Mouse (Mus musculus): Measurements from ENCODE around the gene Gm44973. TPM values are rescaled to one million over a fixed set of nuclear protein-coding genes. Genes with fewer than 3 reads are reported as not detected.
A peak's percentile ranks its signal among the peaks of the same experiment; 100 is the strongest.
"Not testable (repeated sequence)": the region's sequence is repeated elsewhere in the genome, so short reads cannot be mapped to it uniquely, and the experiment has no call there.

Gene Gm44973
- not detected in 2 replicates for polyA plus RNA-seq (2012; rRNA removed)

GRCm38 (mm10) chr7:5015118-5016001, at the start of gene Gm44973:
Gm44973 (plus strand) TSS chr7:5015496.
- DNase-seq (ENCODE audit: extremely low spot score in 1 of 2, low spot score in 1 of 2): peak; percentile 89 to 93

GRCm38 (mm10) chr7:4971068-4971467, 44.2 kb upstream of the Gm44973 start, which contains the start of gene Sbk3:
Sbk3 (minus strand) TSS chr7:4971168.
- no peak for DNase-seq (ENCODE audit: extremely low spot score in 1 of 2, low spot score in 1 of 2)

GRCm38 (mm10) chr7:4971710-4972109, 43.6 kb upstream of the Gm44973 start:
- no peak for DNase-seq (ENCODE audit: extremely low spot score in 1 of 2, low spot score in 1 of 2)

GRCm38 (mm10) chr7:4972321-4973047, 42.8 kb upstream of the Gm44973 start:
- no peak for DNase-seq (ENCODE audit: extremely low spot score in 1 of 2, low spot score in 1 of 2)

GRCm38 (mm10) chr7:4975455-4975854, 39.8 kb upstream of the Gm44973 start:
- DNase-seq (ENCODE audit: extremely low spot score in 1 of 2, low spot score in 1 of 2): no peak

- no peak for DNase-seq (ENCODE audit: extremely low spot score in 1 of 2, low spot score in 1 of 2)
These were observed 38.5 kb upstream of the Gm44973 start for GRCm38 (mm10) chr7:4976832-4977231.

- no peak for DNase-seq (ENCODE audit: extremely low spot score in 1 of 2, low spot score in 1 of 2)
These were observed 27.0 kb upstream of the Gm44973 start for GRCm38 (mm10) chr7:4988250-4988649.

GRCm38 (mm10) chr7:4993347-4993998, 21.8 kb upstream of the Gm44973 start:
- DNase-seq (ENCODE audit: extremely low spot score in 1 of 2, low spot score in 1 of 2): no peak

- no peak for DNase-seq (ENCODE audit: extremely low spot score in 1 of 2, low spot score in 1 of 2)
These were observed 21.1 kb upstream of the Gm44973 start for GRCm38 (mm10) chr7:4993999-4994788.

- DNase-seq (ENCODE audit: extremely low spot score in 1 of 2, low spot score in 1 of 2): no peak
These were observed 19.9 kb upstream of the Gm44973 start for GRCm38 (mm10) chr7:4995268-4996002.

- peak; percentile 79 to 97 for DNase-seq (ENCODE audit: extremely low spot score in 1 of 2, low spot score in 1 of 2)
These were observed 19.0 kb upstream of the Gm44973 start, which contains the start of gene Zfp579 for GRCm38 (mm10) chr7:4996003-4996895. Zfp579 (minus strand) TSS chr7:4996158.

GRCm38 (mm10) chr7:4996934-4997333, 18.4 kb upstream of the Gm44973 start:
- DNase-seq (ENCODE audit: extremely low spot score in 1 of 2, low spot score in 1 of 2): no peak

- DNase-seq (ENCODE audit: extremely low spot score in 1 of 2, low spot score in 1 of 2): no peak
These were observed 15.4 kb upstream of the Gm44973 start for GRCm38 (mm10) chr7:4999876-5000275.

GRCm38 (mm10) chr7:5002876-5003275, 12.4 kb upstream of the Gm44973 start:
- DNase-seq (ENCODE audit: extremely low spot score in 1 of 2, low spot score in 1 of 2): not testable (repeated sequence)

GRCm38 (mm10) chr7:5008229-5008628, 7.1 kb upstream of the Gm44973 start:
- no peak for DNase-seq (ENCODE audit: extremely low spot score in 1 of 2, low spot score in 1 of 2)

- no peak for DNase-seq (ENCODE audit: extremely low spot score in 1 of 2, low spot score in 1 of 2)
These were observed 2.4 kb upstream of the Gm44973 start for GRCm38 (mm10) chr7:5012681-5013513.

- peak; percentile 95 to 99 for DNase-seq (ENCODE audit: extremely low spot score in 1 of 2, low spot score in 1 of 2)
These were observed 812 bp upstream of the Gm44973 start, which contains the start of the genes Zfp524 and Fiz1 for GRCm38 (mm10) chr7:5014251-5015117. Zfp524 (plus strand) TSS chr7:5014415. Fiz1 (minus strand) TSS chr7:5014697.

All from frontal cortex, adult 2 months (tissue).